Mouse (Mus musculus): ENCODE results near the gene Trim29. TPM values are rescaled to one million over a fixed set of nuclear protein-coding genes. Genes with fewer than 3 reads are reported as not detected.

The Trim29 gene
- polyA plus RNA-seq, 1 experiment: 0.36 TPM

- DNase-seq (ENCODE audit: extremely low spot score in 1 of 2, low spot score in 1 of 2): no peak
Measured at GRCm38 (mm10) chr9:43368781-43369180, 58.1 kb downstream of the Trim29 start.

- no peak for DNase-seq (ENCODE audit: extremely low spot score in 1 of 2, low spot score in 1 of 2)
Measured at GRCm38 (mm10) chr9:43383871-43384270, 73.2 kb downstream of the Trim29 start.

GRCm38 (mm10) chr9:43384400-43384799, 73.8 kb downstream of the Trim29 start:
- DNase-seq (ENCODE audit: extremely low spot score in 1 of 2, low spot score in 1 of 2): no peak

Other genes starting within 250 kb of the Trim29 start
- gene Arhgef12, start 203.6 kb upstream of the Trim29 start, polyA plus RNA-seq (2012; rRNA removed): 63.2 and 67.2 TPM in 2 replicates
- 26.1 and 28.1 TPM in 2 replicates for gene Tmem136, start 194.3 kb upstream of the Trim29 start, polyA plus RNA-seq (2012; rRNA removed)
- 0.17 and 0.26 TPM in 2 replicates for gene Pou2f3, start 100.5 kb upstream of the Trim29 start, polyA plus RNA-seq (2012; rRNA removed)
- gene Oaf, start 70.9 kb upstream of the Trim29 start, polyA plus RNA-seq (2012; rRNA removed): 23.9 and 27.8 TPM in 2 replicates

All from frontal cortex, adult 2 months (tissue).